Mouse (Mus musculus) cerebellum, adult 2 months (tissue): ENCODE data around the gene Klhl7. TPM values are rescaled to one million over a fixed set of nuclear protein-coding genes. Genes with fewer than 3 reads are reported as not detected.

Experiments used
- DNase-seq, 2 experiments: peaks; one replicate each; pipeline ENCODE4 v3.0.0; 2021
- H3K27ac ChIP-seq: fragments of 200-500 bp; 2 replicates; pipeline ENCODE4 v1.5.1; 2012; ENCODE audit warnings: low read length, control low read depth, inconsistent platforms; ENCODE audit not compliant: insufficient read depth
- H3K27me3 ChIP-seq: fragments of 200-500 bp; 2 replicates; pipeline ENCODE4 v1.6.1; 2012; ENCODE audit warnings: inconsistent platforms, mild to moderate bottlenecking, low read length, moderate library complexity; ENCODE audit not compliant: control insufficient read depth, insufficient read depth
- H3K4me1 ChIP-seq: fragments of 200-500 bp; 2 replicates; pipeline ENCODE4 v1.6.1; 2011; ENCODE audit warnings: low read length; ENCODE audit not compliant: control insufficient read depth, insufficient read depth
- H3K4me3 ChIP-seq: fragments of 200-500 bp; replicated peaks from 2 replicates; pipeline ENCODE3; 2011; ENCODE audit warnings: mild to moderate bottlenecking, low read depth, low read length, control low read depth; ENCODE audit not compliant: insufficient read depth
- CTCF ChIP-seq: fragments of 200-500 bp; IDR thresholded peaks from 2 replicates; pipeline ENCODE4 v1.5.1; 2011; ENCODE audit warnings: low read depth, mild to moderate bottlenecking, control low read depth, low read length, moderate library complexity, borderline replicate concordance; ENCODE audit not compliant: insufficient read depth
- POLR2A ChIP-seq: fragments of 200-500 bp; IDR thresholded peaks from 2 replicates; pipeline ENCODE4 v1.6.1; 2011; ENCODE audit warnings: low read length, control low read depth, borderline replicate concordance; ENCODE audit not compliant: insufficient read depth
- WGBS: fragments of 180-500 bp; shearing (Covaris S2); methylation state at CpG from one replicate; pipeline ENCODE4 v1.1.7; 2018; 5-methylcytosine and 5-hydroxymethylcytosine counted together
- polyA plus RNA-seq: library from polyadenylated mRNA; depleted of rRNA; stranded (reverse); fragments of >200 nt; gene quantifications from 2 replicates; pipeline ENCODE4 v1.2.3, GENCODE M21; 2012

Gene Klhl7
- polyA plus RNA-seq, 1 experiment, result 49.8 TPM

DNA sequence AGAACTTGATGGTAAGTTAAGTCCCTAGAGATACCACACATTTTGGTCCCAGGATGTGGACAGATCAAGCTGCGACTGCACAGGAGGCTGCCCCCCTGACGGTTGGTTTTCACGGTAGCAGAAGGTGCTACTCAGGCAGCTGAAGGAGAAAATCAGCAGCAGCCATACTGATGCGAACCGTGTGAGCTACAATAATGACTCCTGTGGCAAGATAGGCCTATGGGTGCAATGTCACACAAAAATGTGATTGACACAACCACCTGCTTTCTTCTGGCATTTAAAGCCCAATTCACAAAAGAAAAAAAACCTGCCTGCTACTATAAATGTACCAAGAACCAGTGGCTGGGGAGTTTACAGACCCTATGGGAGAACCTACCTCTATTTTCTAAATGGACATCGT is 37.4 kb upstream of the Klhl7 start:
- no peaks in the 10 kb centered on the region for H3K4me1 ChIP-seq
- no peak for TF ChIP-seq POLR2A
- no peak for TF ChIP-seq CTCF
- no peak for DNase-seq
- H3K27me3 ChIP-seq, result no peaks in the 10 kb centered on the region
- WGBS, result 81% methylated on average over 6 of the region's 6 CpGs
- no peak overlapping the region for H3K4me3 ChIP-seq
- no peak overlapping the region for H3K27ac ChIP-seq

DNA sequence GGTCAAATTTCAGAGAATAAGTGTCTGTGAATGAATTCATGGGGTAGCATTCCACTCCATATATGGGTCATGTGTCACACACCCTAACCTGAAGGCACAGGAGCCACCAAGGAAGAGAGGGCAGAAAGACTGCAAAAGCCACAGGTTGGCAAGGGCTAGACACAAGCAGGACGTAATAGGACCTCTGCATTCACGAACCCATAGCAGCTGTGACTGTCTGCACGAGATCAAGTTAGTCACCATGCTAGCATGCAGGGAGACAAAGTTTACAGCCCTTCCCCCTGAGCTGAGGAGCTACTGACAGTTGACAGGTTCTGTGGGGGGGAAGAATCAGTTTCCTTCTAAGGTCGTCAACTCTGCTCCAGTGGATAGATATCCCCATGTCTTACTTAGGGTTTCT is 36.9 kb upstream of the Klhl7 start:
- TF ChIP-seq CTCF (no peak), POLR2A (no peak)
- WGBS, result 75% methylated on average over 4 of the region's 4 CpGs
- H3K27me3 ChIP-seq, result no peaks in the 10 kb centered on the region

DNA sequence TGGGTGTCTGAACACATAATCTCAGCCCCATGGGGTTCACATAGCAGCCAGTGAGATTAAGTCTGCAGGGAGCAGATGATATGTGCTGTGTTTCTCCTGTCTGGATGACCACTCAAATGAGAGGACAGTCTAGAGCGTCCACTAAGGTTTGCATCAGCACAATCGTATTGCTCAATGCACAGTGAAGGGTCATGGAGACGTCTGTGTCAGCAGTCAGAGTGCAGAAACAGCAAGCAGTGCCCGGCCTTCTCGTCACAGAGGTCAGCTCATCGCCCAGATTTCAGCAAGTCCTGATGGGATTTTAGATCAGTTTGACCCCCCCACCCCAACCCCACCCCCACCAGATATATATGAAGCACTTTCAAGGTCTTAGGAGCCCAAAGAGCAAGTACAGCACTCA is 31.4 kb upstream of the Klhl7 start:
- H3K27ac ChIP-seq, result no peak overlapping the region
- no peak for DNase-seq
- H3K27me3 ChIP-seq, result no peaks in the 10 kb centered on the region
- WGBS, result 83% methylated on average over 6 of the region's 6 CpGs
- TF ChIP-seq CTCF, result no peak
- TF ChIP-seq POLR2A, result no peak
- no peak overlapping the region for H3K4me3 ChIP-seq
- no peaks in the 10 kb centered on the region for H3K4me1 ChIP-seq

More for the DNA sequence above, 36.9 kb upstream of the Klhl7 start:
- no peak overlapping the region for H3K27ac ChIP-seq
- DNase-seq, result no peak
- H3K4me1 ChIP-seq, result no peaks in the 10 kb centered on the region
- no peak overlapping the region for H3K4me3 ChIP-seq

DNA sequence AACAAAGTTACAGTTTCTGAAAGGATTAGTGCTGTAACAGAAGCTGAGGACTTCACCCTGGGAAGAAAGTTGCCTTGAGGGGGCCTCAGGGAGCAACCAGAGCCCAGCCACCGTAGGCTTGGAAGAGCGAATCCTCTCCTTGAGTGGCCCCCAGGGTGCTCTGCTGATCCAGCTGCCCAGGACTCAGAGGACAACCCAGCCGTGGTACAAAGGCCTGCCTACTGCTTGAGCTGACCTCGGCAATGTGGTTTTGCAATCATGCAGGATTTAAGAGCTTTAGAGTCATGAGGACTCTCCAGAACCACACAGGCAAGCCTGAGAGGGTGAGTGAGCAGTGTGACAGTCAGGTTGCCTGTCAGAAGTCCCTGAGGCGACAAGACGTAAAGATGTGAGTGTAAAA is 28.4 kb upstream of the Klhl7 start:
- WGBS, result 72% methylated on average over 6 of the region's 6 CpGs
- H3K4me1 ChIP-seq, result no peaks in the 10 kb centered on the region
- TF ChIP-seq POLR2A (no peak), CTCF (no peak)

GRCm38 (mm10) chr5:24076986-24077718 is 23.3 kb upstream of the Klhl7 start:
- DNase-seq, result peak; percentile 73 to 77
- WGBS, result 2% methylated on average over 14 of the region's 15 CpGs
- TF ChIP-seq POLR2A (no peak), CTCF (peak; percentile 63; the same call in 1 of the 2 replicates)
- Histone ChIP-seq H3K4me3 (peak overlapping the region; percentile 51), H3K27ac (no peak overlapping the region; the same call in 1 of the 2 replicates), H3K4me1 (no peaks in the 10 kb centered on the region), H3K27me3 (no peaks in the 10 kb centered on the region)

More for the DNA sequence above, 28.4 kb upstream of the Klhl7 start:
- Histone ChIP-seq H3K27ac (no peak overlapping the region), H3K27me3 (no peaks in the 10 kb centered on the region), H3K4me3 (no peak overlapping the region)
- DNase-seq, result no peak

GRCm38 (mm10) chr5:24077739-24078306 is 22.6 kb upstream of the Klhl7 start:
- no peak for TF ChIP-seq CTCF
- no peak for TF ChIP-seq POLR2A
- H3K4me1 ChIP-seq, result no peaks in the 10 kb centered on the region
- WGBS, result 30% methylated on average over 7 of the region's 7 CpGs
- DNase-seq, result no peak
- H3K4me3 ChIP-seq, result peak overlapping the region; percentile 51
- no peaks in the 10 kb centered on the region for H3K27me3 ChIP-seq
- no peak overlapping the region; the same call in 1 of the 2 replicates for H3K27ac ChIP-seq

GRCm38 (mm10) chr5:24078420-24079179 is 21.8 kb upstream of the Klhl7 start:
- TF ChIP-seq POLR2A, result no peak
- peak; percentile 13; the same call in 1 of the 2 replicates for TF ChIP-seq CTCF
- 83% methylated on average over 7 of the region's 7 CpGs for WGBS

GRCm38 (mm10) chr5:24080826-24081225 is 19.6 kb upstream of the Klhl7 start:
- Histone ChIP-seq H3K4me3 (no peak overlapping the region), H3K4me1 (no peaks in the 10 kb centered on the region), H3K27ac (no peak overlapping the region), H3K27me3 (no peaks in the 10 kb centered on the region)
- 64% methylated on average over 6 of the region's 6 CpGs for WGBS
- no peak for DNase-seq
- no peak for TF ChIP-seq CTCF
- no peak for TF ChIP-seq POLR2A

More at GRCm38 (mm10) chr5:24078420-24079179, 21.8 kb upstream of the Klhl7 start:
- Histone ChIP-seq H3K27ac (no peak overlapping the region), H3K27me3 (no peaks in the 10 kb centered on the region), H3K4me1 (no peaks in the 10 kb centered on the region), H3K4me3 (no peak overlapping the region)
- DNase-seq, result no peak
